Mouse (Mus musculus): ENCODE measurements around the gene Plxnd1.

- TF ChIP-seq POLR2A (IDR thresholded peaks at IDR 0.05; ENCODE audit: low read depth, low read length) (no peak), CTCF (IDR thresholded peaks at IDR 0.05; ENCODE audit: borderline replicate concordance, insufficient read depth, low read length) (no peak)
Measured at GRCm38 (mm10) chr6:115915601-115916445, 79.0 kb downstream of the Plxnd1 start.
